Mouse (Mus musculus) liver, adult 2 months (tissue): Measurements from ENCODE around the gene Ltbp1. TPM values are rescaled to one million over a fixed set of nuclear protein-coding genes. Genes with fewer than 3 reads are reported as not detected.

Experiments used
- DNase-seq: peaks from one replicate; pipeline ENCODE4 v3.0.0-alpha.2; 2011; ENCODE audit warnings: low read depth, low spot score; ENCODE audit errors: extremely low read depth
- H3K27ac ChIP-seq: fragments of 200-500 bp; replicated peaks from 2 replicates; pipeline ENCODE4 v1.5.1; 2012; ENCODE audit warnings: low read depth, mild to moderate bottlenecking, control low read depth, inconsistent platforms, low read length; ENCODE audit not compliant: insufficient read depth
- H3K27me3 ChIP-seq: fragments of 200-500 bp; 2 replicates; pipeline ENCODE4 v1.6.1; 2012; ENCODE audit warnings: mild to moderate bottlenecking, moderate library complexity, low read length, inconsistent platforms; ENCODE audit not compliant: control insufficient read depth, insufficient read depth
- H3K36me3 ChIP-seq: fragments of 200-500 bp; 2 replicates; pipeline ENCODE4 v1.6.1; 2012; ENCODE audit warnings: low read length, inconsistent platforms; ENCODE audit not compliant: control insufficient read depth, insufficient read depth
- H3K4me1 ChIP-seq: fragments of 200-500 bp; 2 replicates; pipeline ENCODE4 v1.6.1; 2011; ENCODE audit warnings: low read length; ENCODE audit not compliant: control insufficient read depth, insufficient read depth
- H3K4me3 ChIP-seq: fragments of 200-500 bp; 2 replicates; pipeline ENCODE4 v1.5.1; 2011; ENCODE audit warnings: low read depth, mild to moderate bottlenecking, control low read depth, low read length, moderate library complexity; ENCODE audit not compliant: insufficient read depth
- H3K79me2 ChIP-seq: fragments of 200-500 bp; 2 replicates; pipeline ENCODE4 v1.6.1; 2012; ENCODE audit warnings: inconsistent platforms, mild to moderate bottlenecking, low read length, moderate library complexity; ENCODE audit not compliant: control insufficient read depth, insufficient read depth
- H3K9ac ChIP-seq: fragments of 200-500 bp; 2 replicates; pipeline ENCODE4 v1.6.1; 2012; ENCODE audit warnings: low read depth, mild to moderate bottlenecking, control low read depth, inconsistent platforms, low read length
- CTCF ChIP-seq: fragments of 200-500 bp; IDR thresholded peaks from 2 replicates; pipeline ENCODE4 v1.5.1; 2011; ENCODE audit warnings: low read depth, low read length, control low read depth
- POLR2A ChIP-seq: fragments of 200-500 bp; IDR thresholded peaks from 2 replicates; pipeline ENCODE4 v1.6.1; 2011; ENCODE audit warnings: low read length, control low read depth; ENCODE audit not compliant: insufficient read depth; ENCODE audit errors: extremely low read depth
- WGBS: fragments of 180-500 bp; shearing (Covaris S2); methylation state at CpG from one replicate; pipeline ENCODE4 v1.1.7; 2018; 5-methylcytosine and 5-hydroxymethylcytosine counted together
- polyA plus RNA-seq: library from polyadenylated mRNA; depleted of rRNA; stranded (reverse); fragments of >200 nt; gene quantifications from 2 replicates; pipeline ENCODE4 v1.2.3, GENCODE M21; 2012
- total RNA-seq: library from RNA; depleted of rRNA; stranded (reverse); fragments of >200 nt; gene quantifications from 2 replicates; pipeline ENCODE4 v1.2.3, GENCODE M21; 2014

Ltbp1 gene
- total and polyA plus RNA-seq, 2 experiments = 1.1 to 1.5 TPM

DNA sequence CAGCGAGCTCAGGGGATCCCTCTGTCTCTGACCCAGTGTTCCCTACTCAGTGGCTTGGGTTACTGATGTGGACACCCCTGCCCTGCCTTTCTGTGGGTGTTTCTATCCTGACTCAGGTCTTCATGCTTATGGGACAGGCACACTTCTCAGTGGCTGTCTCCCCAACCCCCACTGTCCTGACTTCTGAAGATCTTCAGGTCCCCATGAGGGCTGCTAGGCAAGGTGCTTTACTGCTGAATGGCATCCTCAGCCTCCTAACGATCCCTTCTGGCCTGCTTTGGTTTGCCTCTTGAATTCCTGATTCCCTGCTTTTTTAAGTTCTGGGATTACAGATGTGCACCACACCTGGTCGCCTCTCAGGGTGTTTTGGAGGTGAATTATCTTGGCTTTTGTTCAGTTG lies 14.8 kb upstream of the Ltbp1 start:
- no peaks in the 10 kb centered on the region; the same call in 1 of the 2 replicates for H3K27me3 ChIP-seq
- H3K27ac ChIP-seq = no peak overlapping the region
- H3K4me1 ChIP-seq = no peaks in the 10 kb centered on the region
- H3K79me2 ChIP-seq = no peaks in the 10 kb centered on the region
- H3K4me3 ChIP-seq = no peak overlapping the region
- H3K9ac ChIP-seq = no peak overlapping the region
- H3K36me3 ChIP-seq = no peaks in the 10 kb centered on the region
- WGBS = 84% methylated on average over 3 of the region's 3 CpGs
- TF ChIP-seq CTCF (no peak), POLR2A (no peak)
- DNase-seq = no peak

DNA sequence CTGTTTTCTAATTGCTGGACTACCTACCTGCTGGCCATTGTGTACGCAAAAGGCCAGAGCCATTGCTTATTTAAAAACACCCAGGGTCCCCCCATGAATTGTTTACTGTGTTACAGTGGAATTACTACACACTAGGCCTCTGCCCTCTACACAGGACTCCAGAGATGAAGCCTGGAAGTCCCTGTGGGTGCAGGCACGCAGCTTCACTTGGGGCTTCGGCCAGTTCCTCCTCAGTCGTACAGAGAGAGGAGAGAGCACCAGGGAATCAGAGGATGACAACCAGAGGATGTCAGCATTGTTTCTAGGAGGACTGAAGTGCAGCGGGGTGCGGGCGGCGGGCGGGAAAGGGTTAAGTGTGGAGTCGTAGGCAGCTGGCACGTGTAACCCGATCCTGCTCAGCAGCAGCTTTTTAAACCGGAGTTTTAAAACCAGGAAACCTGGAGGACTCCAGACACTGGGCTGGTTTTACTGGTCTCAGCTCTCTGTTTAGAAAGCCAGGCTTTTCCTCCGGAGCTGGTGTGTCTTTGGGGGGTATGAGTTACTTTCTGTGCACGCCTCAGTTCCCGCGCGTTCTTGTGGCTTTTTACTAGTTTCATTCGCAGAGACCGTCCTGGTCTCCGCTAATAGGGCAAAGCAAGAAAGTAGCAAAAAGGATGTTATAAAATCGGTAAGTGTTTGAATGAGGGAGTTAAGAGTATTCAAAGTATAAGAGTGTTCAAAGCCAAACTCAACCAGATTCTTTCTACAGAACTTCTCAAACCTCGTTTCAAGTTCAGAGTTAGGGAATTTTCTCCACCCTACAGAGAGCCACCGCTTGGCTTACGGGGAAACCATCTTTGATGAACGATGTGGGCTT lies 11.4 kb upstream of the Ltbp1 start:
- Histone ChIP-seq H3K36me3 (no peaks in the 10 kb centered on the region), H3K27me3 (peaks cover 2% of the 10 kb centered on the region; the same call in 1 of the 2 replicates), H3K9ac (no peak overlapping the region), H3K27ac (no peak overlapping the region), H3K4me3 (no peak overlapping the region), H3K4me1 (no peaks in the 10 kb centered on the region), H3K79me2 (no peaks in the 10 kb centered on the region)
- no peak for DNase-seq
- no peak for TF ChIP-seq CTCF
- TF ChIP-seq POLR2A = no peak
- WGBS = 6% methylated on average over 26 of the region's 26 CpGs

DNA sequence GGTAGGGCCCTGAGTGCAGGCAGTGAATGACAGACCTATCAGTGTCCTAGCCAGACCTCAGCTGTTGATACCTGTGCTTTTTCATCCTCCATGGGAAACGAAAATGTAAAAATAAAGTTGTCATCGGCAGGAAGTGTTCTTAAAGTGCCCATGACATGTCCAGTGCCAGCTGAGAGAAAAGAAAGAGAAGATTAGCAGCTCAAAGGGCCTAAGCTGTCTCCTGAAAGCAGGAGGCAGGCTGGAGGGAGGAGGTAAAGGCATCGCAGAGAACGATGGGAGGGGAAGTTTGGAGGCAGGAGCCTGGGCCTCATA lies 10.8 kb upstream of the Ltbp1 start:
- Histone ChIP-seq H3K36me3 (no peaks in the 10 kb centered on the region), H3K79me2 (no peaks in the 10 kb centered on the region), H3K9ac (no peak overlapping the region), H3K4me3 (no peak overlapping the region), H3K27me3 (peaks cover 2% of the 10 kb centered on the region; the same call in 1 of the 2 replicates), H3K27ac (no peak overlapping the region), H3K4me1 (no peaks in the 10 kb centered on the region)
- no peak for DNase-seq
- 16% methylated on average over 4 of the region's 4 CpGs for WGBS
- TF ChIP-seq POLR2A (no peak), CTCF (no peak)

DNA sequence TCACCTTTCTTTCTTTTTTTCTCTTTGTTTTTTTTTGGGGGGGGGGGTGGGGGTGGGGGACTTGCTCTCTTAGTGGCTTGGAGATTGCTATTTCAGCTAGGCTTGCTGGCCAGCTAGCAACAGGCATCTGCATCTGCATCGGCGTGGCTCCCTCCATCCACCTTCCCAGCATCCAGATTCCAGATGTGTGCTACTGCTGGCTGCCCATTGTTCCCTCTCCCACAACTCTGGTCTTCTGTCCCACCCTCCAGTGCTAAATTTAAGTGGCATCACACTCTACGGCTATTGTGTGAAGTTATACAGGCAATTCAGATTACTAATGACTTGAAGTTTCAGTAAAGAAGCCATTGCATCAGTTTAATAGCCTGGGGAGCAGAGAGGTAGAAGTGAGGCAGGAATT lies 10.1 kb upstream of the Ltbp1 start:
- H3K79me2 ChIP-seq = no peaks in the 10 kb centered on the region
- DNase-seq = no peak
- TF ChIP-seq POLR2A (no peak), CTCF (no peak)
- H3K4me1 ChIP-seq = no peaks in the 10 kb centered on the region
- 94% methylated on average over 3 of the region's 3 CpGs for WGBS
- H3K27ac ChIP-seq = no peak overlapping the region
- no peak overlapping the region for H3K4me3 ChIP-seq
- peaks cover 2% of the 10 kb centered on the region; the same call in 1 of the 2 replicates for H3K27me3 ChIP-seq
- H3K36me3 ChIP-seq = no peaks in the 10 kb centered on the region
- no peak overlapping the region for H3K9ac ChIP-seq

DNA sequence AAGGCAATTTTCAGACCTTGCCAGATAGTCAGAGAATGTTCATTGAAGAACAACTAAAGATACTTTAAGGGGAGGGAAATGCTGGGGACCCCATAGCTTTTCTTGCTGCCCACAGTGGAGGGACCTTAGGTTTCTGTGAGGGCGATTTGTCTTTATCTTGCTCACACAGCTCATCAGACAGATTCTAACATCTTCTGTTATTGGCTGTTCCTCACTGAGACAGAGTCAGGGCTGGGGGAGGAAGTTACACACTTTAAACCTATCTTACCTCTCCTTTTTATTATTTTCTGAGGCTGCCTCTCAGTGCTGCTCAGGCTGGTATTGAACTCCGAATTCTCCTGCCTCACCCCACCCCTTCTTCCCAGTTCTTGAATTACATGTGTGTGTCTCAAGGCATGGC lies 5.3 kb upstream of the Ltbp1 start:
- no peak overlapping the region for H3K27ac ChIP-seq
- H3K9ac ChIP-seq = no peak overlapping the region
- H3K79me2 ChIP-seq = no peaks in the 10 kb centered on the region
- H3K36me3 ChIP-seq = no peaks in the 10 kb centered on the region
- H3K27me3 ChIP-seq = peaks cover 4% of the 10 kb centered on the region; the same call in 1 of the 2 replicates
- whole genome bisulfite sequencing = 74% methylated on average over 2 of the region's 2 CpGs
- DNase-seq = no peak
- TF ChIP-seq POLR2A (no peak), CTCF (no peak)
- no peaks in the 10 kb centered on the region for H3K4me1 ChIP-seq
- no peak overlapping the region for H3K4me3 ChIP-seq

DNA sequence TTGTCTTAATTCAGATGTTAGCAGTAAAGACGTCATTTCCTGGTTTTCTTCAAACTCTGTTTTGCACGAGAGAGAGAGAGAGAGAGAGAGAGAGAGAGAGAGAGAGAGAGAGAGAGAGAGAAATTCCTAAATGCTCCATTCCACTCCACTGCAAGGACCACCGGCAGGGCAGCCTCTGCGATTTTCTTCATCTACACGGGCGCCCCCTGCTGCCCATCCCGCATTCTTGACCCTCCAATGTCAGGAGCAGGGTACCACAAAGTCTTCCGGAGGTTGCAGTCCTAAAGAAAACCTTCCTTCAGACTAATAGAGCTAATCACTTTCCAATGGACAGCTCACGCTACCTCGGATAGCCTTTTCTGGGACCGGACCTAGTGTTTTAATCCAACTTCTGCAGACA lies 548 bp upstream of the Ltbp1 start:
- TF ChIP-seq CTCF = peak; percentile 78
- no peak for TF ChIP-seq POLR2A

More for the DNA sequence above, 548 bp upstream of the Ltbp1 start:
- Histone ChIP-seq H3K27ac (no peak overlapping the region), H3K79me2 (no peaks in the 10 kb centered on the region), H3K36me3 (no peaks in the 10 kb centered on the region), H3K9ac (0 out of 2 replicates have a peak overlapping the region, but pooled peaks have one; percentile 10), H3K4me3 (peak overlapping the region; percentile 57; the same call in 1 of the 2 replicates), H3K27me3 (peaks cover 7% of the 10 kb centered on the region; the same call in 1 of the 2 replicates), H3K4me1 (no peaks in the 10 kb centered on the region)
- DNase-seq = no peak
- WGBS = 2% methylated on average over 11 of the region's 11 CpGs
